Mouse (Mus musculus): ENCODE data around the gene Sgca. TPM values are rescaled to one million over a fixed set of nuclear protein-coding genes. Genes with fewer than 3 reads are reported as not detected.

Gene Sgca
- polyA plus RNA-seq, 1 experiment = 1.9 TPM

- 4% methylated on average over 27 of the region's 27 CpGs for WGBS
Observed at GRCm38 (mm10) chr11:95006525-95007219, 30.5 kb upstream of the Sgca start.

GRCm38 (mm10) chr11:95006038-95006437, 29.9 kb upstream of the Sgca start:
- no peak for TF ChIP-seq CTCF (IDR thresholded peaks at IDR 0.05; ENCODE audit: borderline replicate concordance, insufficient read depth, low read depth, low read length)
- no peak for TF ChIP-seq POLR2A (IDR thresholded peaks at IDR 0.05; ENCODE audit: borderline replicate concordance, insufficient read depth, low read length)
- Histone ChIP-seq H3K4me3 (replicated peaks; ENCODE audit: insufficient read depth, low read depth, low read length) (no peak overlapping the region), H3K27ac (ENCODE audit: insufficient read depth, low read length) (no peak overlapping the region), H3K4me1 (ENCODE audit: control insufficient read depth, insufficient read depth, low read length) (peaks cover 39% of the 10 kb centered on the region), H3K27me3 (ENCODE audit: control insufficient read depth, insufficient read depth, low read length) (no peaks in the 10 kb centered on the region)
- 31% methylated on average over 4 of the region's 4 CpGs for WGBS
- peak; percentile 30 to 39 for DNase-seq

More at GRCm38 (mm10) chr11:95006525-95007219, 30.5 kb upstream of the Sgca start:
- Histone ChIP-seq H3K27me3 (ENCODE audit: control insufficient read depth, insufficient read depth, low read length) (no peaks in the 10 kb centered on the region), H3K4me1 (ENCODE audit: control insufficient read depth, insufficient read depth, low read length) (peaks cover 36% of the 10 kb centered on the region), H3K27ac (ENCODE audit: insufficient read depth, low read length) (0 out of 2 replicates have a peak overlapping the region, but pooled peaks have one; percentile 6), H3K4me3 (replicated peaks; ENCODE audit: insufficient read depth, low read depth, low read length) (peak overlapping the region; percentile 43)
- TF ChIP-seq CTCF (IDR thresholded peaks at IDR 0.05; ENCODE audit: borderline replicate concordance, insufficient read depth, low read depth, low read length) = no peak
- TF ChIP-seq POLR2A (IDR thresholded peaks at IDR 0.05; ENCODE audit: borderline replicate concordance, insufficient read depth, low read length) = no peak
- DNase-seq = peak; percentile 67 to 74

GRCm38 (mm10) chr11:95004937-95005198, 28.7 kb upstream of the Sgca start:
- peak in 1 of 2 experiments; percentile 66 for DNase-seq
- Histone ChIP-seq H3K27ac (ENCODE audit: insufficient read depth, low read length) (peak overlapping the region; percentile 20; the same call in 1 of the 2 replicates), H3K4me3 (replicated peaks; ENCODE audit: insufficient read depth, low read depth, low read length) (no peak overlapping the region), H3K4me1 (ENCODE audit: control insufficient read depth, insufficient read depth, low read length) (peaks cover 50% of the 10 kb centered on the region), H3K27me3 (ENCODE audit: control insufficient read depth, insufficient read depth, low read length) (no peaks in the 10 kb centered on the region)
- TF ChIP-seq CTCF (IDR thresholded peaks at IDR 0.05; ENCODE audit: borderline replicate concordance, insufficient read depth, low read depth, low read length) (no peak), POLR2A (IDR thresholded peaks at IDR 0.05; ENCODE audit: borderline replicate concordance, insufficient read depth, low read length) (no peak)
- WGBS = 8% methylated on average over 6 of the region's 6 CpGs

GRCm38 (mm10) chr11:95004136-95004936, 28.2 kb upstream of the Sgca start:
- peak overlapping the region; percentile 20 for H3K27ac ChIP-seq (ENCODE audit: insufficient read depth, low read length)
- no peaks in the 10 kb centered on the region for H3K27me3 ChIP-seq (ENCODE audit: control insufficient read depth, insufficient read depth, low read length)
- no peak for TF ChIP-seq CTCF (IDR thresholded peaks at IDR 0.05; ENCODE audit: borderline replicate concordance, insufficient read depth, low read depth, low read length)
- TF ChIP-seq POLR2A (IDR thresholded peaks at IDR 0.05; ENCODE audit: borderline replicate concordance, insufficient read depth, low read length) = no peak
- DNase-seq = peak; percentile 29 to 59
- no peak overlapping the region for H3K4me3 ChIP-seq (replicated peaks; ENCODE audit: insufficient read depth, low read depth, low read length)
- WGBS = 37% methylated on average over 12 of the region's 12 CpGs
- H3K4me1 ChIP-seq (ENCODE audit: control insufficient read depth, insufficient read depth, low read length) = peaks cover 55% of the 10 kb centered on the region

- WGBS = 86% methylated on average over 8 of the region's 8 CpGs
- no peaks in the 10 kb centered on the region for H3K27me3 ChIP-seq (ENCODE audit: control insufficient read depth, insufficient read depth, low read length)
- no peak for TF ChIP-seq CTCF (IDR thresholded peaks at IDR 0.05; ENCODE audit: borderline replicate concordance, insufficient read depth, low read depth, low read length)
- TF ChIP-seq POLR2A (IDR thresholded peaks at IDR 0.05; ENCODE audit: borderline replicate concordance, insufficient read depth, low read length) = no peak
- no peak overlapping the region for H3K4me3 ChIP-seq (replicated peaks; ENCODE audit: insufficient read depth, low read depth, low read length)
- H3K4me1 ChIP-seq (ENCODE audit: control insufficient read depth, insufficient read depth, low read length) = peaks cover 65% of the 10 kb centered on the region
- peak in 1 of 2 experiments; percentile 22 for DNase-seq
- H3K27ac ChIP-seq (ENCODE audit: insufficient read depth, low read length) = no peak overlapping the region
Observed at GRCm38 (mm10) chr11:95002705-95003104, 26.6 kb upstream of the Sgca start.

GRCm38 (mm10) chr11:95001584-95002347, 25.6 kb upstream of the Sgca start:
- Histone ChIP-seq H3K4me1 (ENCODE audit: control insufficient read depth, insufficient read depth, low read length) (peaks cover 72% of the 10 kb centered on the region), H3K27me3 (ENCODE audit: control insufficient read depth, insufficient read depth, low read length) (no peaks in the 10 kb centered on the region), H3K4me3 (replicated peaks; ENCODE audit: insufficient read depth, low read depth, low read length) (no peak overlapping the region), H3K27ac (ENCODE audit: insufficient read depth, low read length) (peak overlapping the region; percentile 4; the same call in 1 of the 2 replicates)
- TF ChIP-seq CTCF (IDR thresholded peaks at IDR 0.05; ENCODE audit: borderline replicate concordance, insufficient read depth, low read depth, low read length) = no peak
- no peak for TF ChIP-seq POLR2A (IDR thresholded peaks at IDR 0.05; ENCODE audit: borderline replicate concordance, insufficient read depth, low read length)
- WGBS = 41% methylated on average over 21 of the region's 21 CpGs
- DNase-seq = peak; percentile 27 to 34

GRCm38 (mm10) chr11:95001058-95001457, 24.9 kb upstream of the Sgca start:
- Histone ChIP-seq H3K27ac (ENCODE audit: insufficient read depth, low read length) (peak overlapping the region; percentile 69), H3K27me3 (ENCODE audit: control insufficient read depth, insufficient read depth, low read length) (no peaks in the 10 kb centered on the region), H3K4me1 (ENCODE audit: control insufficient read depth, insufficient read depth, low read length) (peaks cover 74% of the 10 kb centered on the region), H3K4me3 (replicated peaks; ENCODE audit: insufficient read depth, low read depth, low read length) (no peak overlapping the region)
- DNase-seq = peak; percentile 89 to 94
- TF ChIP-seq CTCF (IDR thresholded peaks at IDR 0.05; ENCODE audit: borderline replicate concordance, insufficient read depth, low read depth, low read length) (peak; percentile 94), POLR2A (IDR thresholded peaks at IDR 0.05; ENCODE audit: borderline replicate concordance, insufficient read depth, low read length) (no peak)
- WGBS = under 1% methylated on average over 8 of the region's 8 CpGs

Measured in cerebellum, adult 2 months (tissue).